Mouse (Mus musculus): ENCODE data around the gene Dll3.

- TF ChIP-seq CTCF (IDR thresholded peaks at IDR 0.05) (no peak), EP300 (IDR thresholded peaks at IDR 0.05) (no peak)
Measured at GRCm38 (mm10) chr7:28268042-28268531, 34.0 kb downstream of the Dll3 start.
